Comparison of ENCODE assay signal across 11 mouse cellular contexts in the genomic region with DNA sequence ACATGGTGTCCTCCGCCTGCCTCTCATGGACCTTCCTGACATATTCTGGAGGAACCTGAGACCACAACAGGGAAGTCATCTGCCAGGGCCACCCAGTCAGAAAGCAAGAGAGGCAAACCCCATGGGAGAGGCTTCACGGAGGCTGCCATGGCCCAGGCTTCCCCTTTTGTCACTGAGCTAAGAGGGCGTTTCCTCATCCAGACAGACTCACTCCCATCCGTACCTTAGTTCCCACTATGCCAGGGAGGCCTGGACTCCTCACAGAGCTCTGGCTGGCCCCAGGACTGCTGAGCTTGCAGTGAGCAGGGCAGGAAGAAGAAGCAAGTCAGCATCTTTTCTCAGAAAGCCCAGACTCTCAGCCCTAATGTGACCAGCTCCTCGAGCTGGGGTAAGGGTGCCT. TPM values are rescaled to one million over a fixed set of nuclear protein-coding genes. Genes with fewer than 3 reads are reported as not detected.
A peak's percentile ranks its signal among the peaks of the same experiment; 100 is the strongest.
DNase-seq lines count a peak whose midpoint lies in the region; ATAC-seq and TF ChIP-seq lines count a peak whose summit lies in the region.
"Had no signal": no experiment of that assay in that cellular context is flagged by ENCODE, and none has a peak within 500 bp of the region (broad histone marks: within the 10 kb centered on the region; RNA-seq: fewer than 3 reads in every experiment).

No protein-coding gene starts in this region.

- H3K27me3 ChIP-seq in cerebellum, adult 2 months (ENCODE audit: control insufficient read depth, insufficient read depth, low read length), result no peaks in the 10 kb centered on the region

- TF ChIP-seq CTCF in cerebellum, adult 2 months (IDR thresholded peaks at IDR 0.05; ENCODE audit: borderline replicate concordance, insufficient read depth, low read depth, low read length), result no peak

- ATAC-seq in hematopoietic stem cell, adult 5-6 weeks (replicated peaks in 1 of 2; ENCODE audit: insufficient read depth in 1 of 2, low FRiP score in 2 of 2, low TSS enrichment in 1 of 2, low read depth in 1 of 2, poor library complexity in 2 of 2, severe bottlenecking in 2 of 2), result peak; percentile 2 to 30; a peak in 1 of 4 replicates
- ATAC-seq: hindbrain, postnatal 0 days had no signal

- H3K4me1 ChIP-seq in cerebellum, adult 2 months (ENCODE audit: control insufficient read depth, insufficient read depth, low read length), result peaks cover 38% of the 10 kb centered on the region

- 65% methylated on average over 5 of the region's 5 CpGs for WGBS in cerebellum, adult 2 months

- H3K4me3 ChIP-seq in cerebellum, adult 2 months (replicated peaks; ENCODE audit: insufficient read depth, low read depth, low read length), result no peak overlapping the region
- H3K4me3 ChIP-seq: limb, embryonic 10.5 days had no signal

- no peak for TF ChIP-seq POLR2A in cerebellum, adult 2 months (IDR thresholded peaks at IDR 0.05; ENCODE audit: borderline replicate concordance, insufficient read depth, low read length)

- peak; percentile 41 for DNase-seq in gastrocnemius, postnatal 25 days
- no peak for DNase-seq in gastrocnemius, adult 8-10 months (ENCODE audit: low spot score in 2 of 2)
- peak; percentile 45 for DNase-seq in lung, postnatal 25 days (ENCODE audit: low spot score)
- no peak for DNase-seq in lung, postnatal 14 days
- peak; percentile 84 to 85 for DNase-seq in spleen, postnatal 36 days (ENCODE audit: low spot score in 2 of 2)
- no peak for DNase-seq in frontal cortex, postnatal 25 days (ENCODE audit: low spot score in 2 of 2)
- DNase-seq in cerebellum, adult 2 months, result no peak
- DNase-seq: layer of hippocampus, adult 9-11 months had no signal

- H3K27ac ChIP-seq in cerebellum, adult 2 months (ENCODE audit: insufficient read depth, low read length), result no peak overlapping the region
- H3K27ac ChIP-seq: hindbrain, postnatal 0 days; limb, embryonic 10.5 days had no signal

RNA-seq across cellular contexts. Expression of a gene that starts 2.6 kb away (rescaled TPM):
- total RNA-seq in gastrocnemius, postnatal 25 days (2021), result 1 to 10 TPM; 4.9 to 6.9 TPM
- 1 to 10 TPM; 5.1 to 8.3 (median 5.5) TPM for total RNA-seq in gastrocnemius, adult 8-10 months (2022)
- 0.94 TPM in 1 of 2 replicates, not detected in the other for total RNA-seq in hematopoietic stem cell, adult 5-6 weeks (2017)
- 42.3 and 44.4 TPM in 2 replicates for polyA plus RNA-seq in cerebellum, adult 2 months (2012; rRNA removed)

RNA-seq across cellular contexts. Expression of a gene that starts 2.6 kb away (rescaled TPM):
- total RNA-seq in gastrocnemius, postnatal 25 days (2021), result 10 to 100 TPM; 30.5 to 35.9 TPM
- 10 to 100 TPM; 35.8 to 37.3 (median 37.0) TPM for total RNA-seq in gastrocnemius, adult 8-10 months (2022)
- total RNA-seq in hematopoietic stem cell, adult 5-6 weeks (2017), result 7.9 and 16.1 TPM in 2 replicates
- 22.3 and 25.3 TPM in 2 replicates for polyA plus RNA-seq in cerebellum, adult 2 months (2012; rRNA removed)

RNA-seq across cellular contexts. Expression of a gene that starts 44.5 kb away (rescaled TPM):
- 10 to 100 TPM; 32.7 to 33.3 TPM for total RNA-seq in gastrocnemius, postnatal 25 days (2021)
- 10 to 100 TPM; 33.1 to 39.4 (median 36.0) TPM for total RNA-seq in gastrocnemius, adult 8-10 months (2022)
- 47.8 and 56.2 TPM in 2 replicates for total RNA-seq in hematopoietic stem cell, adult 5-6 weeks (2017)
- 50.2 and 56.4 TPM in 2 replicates for polyA plus RNA-seq in cerebellum, adult 2 months (2012; rRNA removed)

RNA-seq across cellular contexts. Expression of a gene that starts 44.5 kb away (rescaled TPM):
- 10 to 100 TPM; 26.3 to 28.4 TPM for total RNA-seq in gastrocnemius, postnatal 25 days (2021)
- 10 to 100 TPM; 34.6 to 37.8 (median 36.6) TPM for total RNA-seq in gastrocnemius, adult 8-10 months (2022)
- total RNA-seq in hematopoietic stem cell, adult 5-6 weeks (2017), result 31.6 and 35.0 TPM in 2 replicates
- polyA plus RNA-seq in cerebellum, adult 2 months (2012; rRNA removed), result 77.1 and 78.2 TPM in 2 replicates

RNA-seq across cellular contexts. Expression of a gene that starts 44.5 kb away (rescaled TPM):
- total RNA-seq in gastrocnemius, postnatal 25 days (2021), result 10 to 100 TPM; 79.0 to 90.6 TPM
- total RNA-seq in gastrocnemius, adult 8-10 months (2022), result 100 to 1,000 TPM; 118 to 178 (median 133) TPM
- 72.9 and 77.5 TPM in 2 replicates for total RNA-seq in hematopoietic stem cell, adult 5-6 weeks (2017)
- polyA plus RNA-seq in cerebellum, adult 2 months (2012; rRNA removed), result 256 TPM in 2 replicates

Comparison
In these comparisons a context has a peak if more than half of its experiments do, and no peak if none do; other contexts are left out.
1. DNase-seq: peak in gastrocnemius, postnatal 25 days (single experiment), lung, postnatal 25 days (single experiment) and spleen, postnatal 36 days (2 of 2); none in gastrocnemius, adult 8-10 months (0 of 2), lung, postnatal 14 days (single experiment), frontal cortex, postnatal 25 days (0 of 2) and cerebellum, adult 2 months (0 of 2).